Mouse (Mus musculus): ENCODE measurements around the gene Caps2.
"Not testable (repeated sequence)": the region's sequence is repeated elsewhere in the genome, so short reads cannot be mapped to it uniquely, and the experiment has no call there.

- TF ChIP-seq MYOD1 (IDR thresholded peaks at IDR 0.05; ENCODE audit: control insufficient read depth in 1 of 3, insufficient read length in 2 of 3, low read depth in 2 of 3); POLR2AphosphoS2 (IDR thresholded peaks at IDR 0.05; ENCODE audit: insufficient read length, low read depth); POLR2A (IDR thresholded peaks at IDR 0.05; ENCODE audit: insufficient read length, low read depth); E2F4 (IDR thresholded peaks at IDR 0.05; ENCODE audit: insufficient read depth); SRF (IDR thresholded peaks at IDR 0.05; ENCODE audit: control insufficient read depth, insufficient read length, low read depth); MAX (IDR thresholded peaks at IDR 0.05; ENCODE audit: low read depth); USF1 (IDR thresholded peaks at IDR 0.05; ENCODE audit: low read depth); TCF12 (IDR thresholded peaks at IDR 0.05; ENCODE audit: insufficient read depth, poor library complexity, severe bottlenecking); CEBPB (IDR thresholded peaks at IDR 0.05; ENCODE audit: insufficient read depth, poor library complexity, severe bottlenecking); TCF3 (IDR thresholded peaks at IDR 0.05; ENCODE audit: insufficient read length, low read depth): not testable (repeated sequence)
Observed at GRCm38 (mm10) chr10:112127682-112128230, 35.7 kb upstream of the Caps2 start.
